Mouse (Mus musculus): ENCODE data around the gene Agbl5.

The Agbl5 gene

GRCm38 (mm10) chr5:30919831-30920614 lies 31.5 kb downstream of the Agbl5 start:
- no peak for DNase-seq (ENCODE audit: low read depth, low spot score)

DNA sequence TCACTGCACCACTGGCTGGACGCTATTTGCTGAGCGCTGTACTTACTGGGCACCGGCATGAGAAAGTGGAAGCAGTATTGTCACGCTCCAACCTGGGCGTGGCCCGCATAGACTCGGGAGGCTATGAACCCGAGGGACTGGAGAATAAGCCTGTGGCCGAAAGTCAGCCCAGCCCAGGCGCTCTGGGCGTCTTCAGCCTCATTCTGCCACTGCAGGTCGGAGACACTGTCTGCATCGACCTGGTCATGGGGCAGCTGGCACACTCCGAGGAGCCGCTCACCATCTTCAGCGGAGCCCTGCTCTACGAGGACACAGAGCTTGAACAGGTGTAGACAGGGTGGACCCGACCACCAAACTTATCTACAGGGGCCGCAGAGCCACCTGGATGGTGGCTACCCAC lies 32.1 kb downstream of the Agbl5 start:
- no peak for DNase-seq (ENCODE audit: low read depth, low spot score)

GRCm38 (mm10) chr5:30921256-30922033 lies 33.0 kb downstream of the Agbl5 start, which contains the start of gene Khk:
Gene Khk, plus strand, starts transcription at chr5:30921431.
- DNase-seq (ENCODE audit: low read depth, low spot score), result peak; percentile 51

- DNase-seq (ENCODE audit: low read depth, low spot score), result no peak
Observed at GRCm38 (mm10) chr5:30922581-30923041, 34.1 kb downstream of the Agbl5 start.

DNA sequence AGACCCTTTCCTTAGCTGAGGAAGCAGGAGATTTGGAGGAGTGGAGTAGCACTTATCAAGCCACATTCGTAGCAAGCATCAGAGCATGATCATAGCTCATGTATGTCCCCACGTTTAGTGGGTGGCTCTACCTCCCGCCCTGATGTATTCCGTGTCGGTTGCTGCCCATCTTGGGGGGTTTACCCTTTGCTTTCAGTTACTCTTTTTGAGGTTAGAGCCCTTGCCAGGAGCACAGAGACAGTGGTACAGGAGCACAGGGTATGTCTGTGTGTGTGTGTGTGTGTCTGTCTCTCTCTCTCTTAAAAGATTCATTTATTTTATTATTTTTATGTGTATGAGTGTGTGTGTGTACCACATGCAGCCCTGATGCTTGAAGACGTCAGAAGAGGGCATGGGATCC lies 34.6 kb downstream of the Agbl5 start:
- no peak for DNase-seq (ENCODE audit: low read depth, low spot score)

GRCm38 (mm10) chr5:30924614-30925013 lies 36.1 kb downstream of the Agbl5 start:
- no peak for DNase-seq (ENCODE audit: low read depth, low spot score)

- no peak for DNase-seq (ENCODE audit: low read depth, low spot score)
Observed at GRCm38 (mm10) chr5:30925217-30925616, 36.7 kb downstream of the Agbl5 start.

DNA sequence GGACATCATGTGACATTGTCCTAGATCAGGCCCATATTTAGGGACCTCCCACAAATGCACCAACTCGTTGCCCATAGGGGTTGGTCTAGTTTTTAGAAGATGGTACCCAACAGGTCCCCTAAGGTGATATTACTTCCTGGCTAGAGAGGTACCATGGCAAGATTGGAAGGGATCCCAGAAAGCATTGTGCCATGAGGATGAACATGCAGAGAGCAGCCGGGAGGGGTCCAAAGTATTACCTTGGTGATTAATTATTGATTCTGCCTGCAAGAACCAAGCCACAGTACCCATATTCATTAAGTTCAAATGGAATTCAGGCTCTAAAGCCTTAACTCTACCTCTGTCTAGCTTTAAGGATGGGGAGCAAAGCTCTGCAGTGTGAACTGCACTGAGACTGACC lies 37.6 kb downstream of the Agbl5 start:
- DNase-seq (ENCODE audit: low read depth, low spot score), result no peak

- no peak for DNase-seq (ENCODE audit: low read depth, low spot score)
Observed at GRCm38 (mm10) chr5:30927945-30928529, 39.5 kb downstream of the Agbl5 start.

GRCm38 (mm10) chr5:30930121-30930520 lies 41.6 kb downstream of the Agbl5 start:
- no peak for DNase-seq (ENCODE audit: low read depth, low spot score)

- no peak for DNase-seq (ENCODE audit: low read depth, low spot score)
Observed at GRCm38 (mm10) chr5:30930846-30931245, 42.4 kb downstream of the Agbl5 start.

DNA sequence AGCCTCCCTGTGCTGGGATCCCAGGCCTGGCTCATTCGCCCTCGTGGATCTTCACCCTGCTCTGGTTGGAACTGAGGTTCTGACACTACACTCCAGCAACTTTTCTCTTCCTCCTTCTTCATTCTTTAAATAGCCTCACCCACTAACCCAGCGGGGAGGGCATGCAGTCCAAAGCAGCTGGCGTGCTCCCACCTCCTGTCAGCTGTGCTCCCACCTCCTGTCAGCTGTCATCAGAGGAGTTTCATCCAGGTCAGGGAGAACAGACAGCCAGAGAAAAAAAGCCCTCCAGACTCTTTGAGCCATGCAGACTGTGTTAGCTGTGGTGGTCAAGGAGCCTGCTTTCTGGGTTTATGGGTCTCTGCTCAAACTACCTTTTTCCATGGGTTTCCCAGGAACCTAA lies 42.9 kb downstream of the Agbl5 start:
- DNase-seq (ENCODE audit: low read depth, low spot score), result no peak

DNA sequence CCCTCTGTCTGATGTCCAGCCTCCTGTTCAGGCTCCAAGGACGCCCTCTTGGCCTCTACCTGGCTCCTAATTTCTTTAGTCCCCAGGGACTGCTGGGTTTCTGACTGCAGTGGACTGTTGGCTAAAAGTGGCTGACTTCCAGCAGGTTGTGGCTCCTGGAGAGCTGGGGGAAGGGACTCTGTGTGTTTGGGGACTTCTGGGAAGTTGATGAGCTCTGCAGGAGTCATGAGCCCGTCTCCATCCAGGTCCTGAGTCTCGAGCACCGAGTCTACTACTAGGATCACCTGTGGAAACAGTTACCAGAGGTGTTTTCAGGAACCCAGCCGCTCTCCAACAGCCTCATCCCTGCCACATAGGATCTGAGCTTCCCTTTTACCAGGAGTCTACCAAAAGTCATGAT lies 45.2 kb downstream of the Agbl5 start:
- DNase-seq (ENCODE audit: low read depth, low spot score), result no peak

DNA sequence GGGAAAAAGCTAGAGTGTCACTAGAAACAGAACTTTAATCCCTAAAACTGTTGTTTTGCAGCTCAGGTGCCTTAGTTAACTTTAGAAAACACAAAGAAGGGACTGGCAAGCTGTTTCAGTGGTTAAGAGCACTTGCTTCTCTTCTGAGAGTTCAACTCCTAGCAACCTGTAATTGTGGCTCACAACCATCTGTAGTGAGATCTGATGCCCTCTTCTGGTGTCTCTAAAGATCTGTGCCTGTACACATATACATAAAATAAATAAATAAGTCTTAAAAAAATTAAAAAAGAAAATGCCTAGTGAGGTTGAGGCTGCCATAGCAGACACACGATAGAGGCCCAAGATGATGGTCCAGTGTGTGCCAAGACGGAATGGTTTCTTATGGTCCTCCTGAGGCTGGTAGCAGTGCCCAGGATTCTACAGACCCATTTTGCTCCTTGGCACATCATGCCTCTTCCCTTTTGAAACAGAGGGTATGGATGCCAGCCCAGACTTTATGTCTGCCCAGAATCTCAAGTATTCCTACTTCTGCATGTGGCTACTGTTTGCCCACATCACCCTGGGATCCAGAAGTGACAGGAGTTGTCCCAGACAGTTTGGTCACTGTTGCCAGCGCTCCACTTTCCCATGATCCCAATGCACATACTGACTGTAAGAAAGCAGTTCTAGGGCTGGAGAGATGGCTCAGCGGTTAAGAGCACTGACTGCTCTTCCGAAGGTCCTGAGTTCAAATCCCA lies 46.4 kb downstream of the Agbl5 start:
- no peak for DNase-seq (ENCODE audit: low read depth, low spot score)

GRCm38 (mm10) chr5:30943004-30943403 lies 54.5 kb downstream of the Agbl5 start:
- DNase-seq (ENCODE audit: low read depth, low spot score), result no peak

- DNase-seq (ENCODE audit: low read depth, low spot score), result no peak
Observed at GRCm38 (mm10) chr5:30944344-30944743, 55.9 kb downstream of the Agbl5 start.

- DNase-seq (ENCODE audit: low read depth, low spot score), result no peak
Observed at GRCm38 (mm10) chr5:30944956-30945781, 56.7 kb downstream of the Agbl5 start, which contains the start of gene Cgref1. Gene Cgref1, minus strand, starts transcription at chr5:30945591.

GRCm38 (mm10) chr5:30948620-30949019 lies 60.1 kb downstream of the Agbl5 start:
- DNase-seq (ENCODE audit: low read depth, low spot score), result no peak

DNA sequence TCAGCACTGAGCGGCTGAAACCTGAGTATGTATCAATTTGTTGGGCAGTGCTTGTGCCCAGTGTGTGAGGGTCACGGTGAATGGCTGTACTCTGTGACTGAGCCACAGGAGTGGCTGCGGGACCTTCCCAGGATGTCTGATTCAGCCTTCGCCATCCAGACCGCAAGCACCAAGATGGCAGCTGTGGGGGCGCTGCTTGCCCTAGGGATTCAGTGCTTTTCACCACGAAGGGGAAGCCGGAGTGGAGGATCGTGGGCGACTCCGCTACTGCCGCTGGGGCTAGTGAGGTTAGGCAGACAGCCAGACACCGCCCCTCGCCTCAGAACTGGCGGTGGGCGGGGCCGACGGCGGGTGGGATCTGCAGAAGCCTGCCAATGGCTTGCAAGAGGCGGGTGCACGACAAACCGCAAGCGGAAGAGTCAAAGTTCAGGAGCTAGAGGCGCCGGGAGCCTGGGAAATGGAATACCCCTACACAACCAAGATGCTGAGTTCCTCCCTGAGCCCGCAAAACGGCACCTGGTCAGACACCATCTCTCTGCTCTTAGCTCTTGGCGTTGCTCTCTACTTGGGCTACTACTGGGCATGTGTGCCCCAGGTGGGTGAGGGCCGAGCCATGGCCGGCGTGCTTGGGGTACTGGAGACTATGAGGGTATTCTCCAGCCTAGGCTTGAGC lies 61.3 kb downstream of the Agbl5 start:
- DNase-seq (ENCODE audit: low read depth, low spot score), result peak; percentile 68

- no peak for DNase-seq (ENCODE audit: low read depth, low spot score)
Observed at GRCm38 (mm10) chr5:30950451-30950850, 62.0 kb downstream of the Agbl5 start.
